In the genomic region with DNA sequence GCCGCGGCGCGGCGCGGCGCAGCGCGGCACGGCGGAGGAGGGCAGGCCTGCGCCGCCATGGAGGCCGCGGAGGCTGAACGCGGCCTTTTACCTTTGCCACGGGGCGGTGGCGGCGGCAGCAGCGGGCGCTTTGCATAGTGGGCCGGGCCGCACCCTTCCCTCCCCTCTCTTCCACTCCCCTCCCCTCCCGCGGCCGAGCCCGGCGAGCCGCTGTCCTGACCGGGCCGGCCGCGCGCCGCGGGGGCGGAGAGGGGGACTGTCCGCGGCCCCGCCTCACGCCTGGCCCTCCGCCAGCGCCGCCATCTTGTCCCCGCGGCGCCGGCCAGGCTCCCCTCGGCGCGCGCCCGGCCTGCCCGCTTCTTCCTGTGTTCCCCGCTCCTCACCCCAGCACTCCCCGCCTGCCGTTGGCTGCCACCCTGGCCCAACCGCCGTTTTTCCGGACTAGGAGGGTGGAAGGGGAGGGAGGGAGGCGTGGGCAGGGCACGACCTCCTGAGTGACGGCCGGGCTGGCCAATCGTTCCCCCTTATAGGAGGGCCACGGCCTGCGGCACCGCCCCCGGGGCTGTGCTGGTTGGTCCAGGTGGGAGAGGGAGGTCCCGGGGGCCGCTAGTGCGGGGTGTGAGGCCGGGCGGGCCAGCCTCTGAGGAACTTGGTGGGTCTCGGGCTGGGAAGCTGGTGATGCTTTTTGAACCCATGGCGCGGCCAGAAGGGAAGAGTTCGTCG, we compare ENCODE assay signal across 8 mouse cellular contexts. TPM values are rescaled to one million over a fixed set of nuclear protein-coding genes. Genes with fewer than 3 reads are reported as not detected.
A peak's percentile ranks its signal among the peaks of the same experiment; 100 is the strongest.
DNase-seq lines count a peak whose midpoint lies in the region; ATAC-seq lines count a peak whose summit lies in the region.

No protein-coding gene starts in this region.

- WGBS in hindbrain, embryonic 11.5 days, result 1% methylated on average over 51 of the region's 81 CpGs

- peak overlapping the region; percentile 74 for H3K4me2 ChIP-seq in hindbrain, embryonic 11.5 days (replicated peaks; ENCODE audit: low read depth, low read length)

- H3K9me3 ChIP-seq in hindbrain, embryonic 11.5 days (ENCODE audit: control insufficient read depth, low read length), result no peaks in the 10 kb centered on the region

- peak; percentile 99 for ATAC-seq in hindbrain, embryonic 11.5 days (ENCODE audit: low FRiP score)

- H3K9ac ChIP-seq in hindbrain, embryonic 11.5 days (ENCODE audit: low read depth, low read length), result peak overlapping the region; percentile 97

- H3K4me3 ChIP-seq in hindbrain, embryonic 11.5 days (ENCODE audit: low read depth, low read length), result peak overlapping the region; percentile 96

- H3K27ac ChIP-seq in hindbrain, embryonic 11.5 days (ENCODE audit: low read depth, low read length), result peak overlapping the region; percentile 99

- DNase-seq in Muller cell, postnatal 12 days (ENCODE audit: inconsistent ontology term), result peak; percentile 100
- DNase-seq in cerebellum, adult 9-11 months, result peak; percentile 99
- peak; percentile 97 to 100 for DNase-seq in frontal cortex, adult 2 months (ENCODE audit: extremely low spot score in 1 of 2, low spot score in 1 of 2)
- DNase-seq in hindbrain, embryonic 11.5 days (ENCODE audit: low spot score), result peak; percentile 100
- DNase-seq in layer of hippocampus, postnatal 10 days (ENCODE audit: low spot score in 2 of 2), result peak; percentile 100
- peak; percentile 100 for DNase-seq in lung, postnatal 10 days
- DNase-seq in ovary, postnatal 36 days (ENCODE audit: low spot score), result peak; percentile 100
- peak; percentile 100 for DNase-seq in thymus, postnatal 25 days

- H3K36me3 ChIP-seq in hindbrain, embryonic 11.5 days (ENCODE audit: control insufficient read depth, insufficient read depth, low read length), result no peaks in the 10 kb centered on the region

- 0 out of 2 replicates have a peak, but pooled peaks cover 3% of the 10 kb centered on the region for H3K4me1 ChIP-seq in hindbrain, embryonic 11.5 days (replicated peaks; ENCODE audit: control insufficient read depth, insufficient read depth, low read length)

- no peaks in the 10 kb centered on the region for H3K27me3 ChIP-seq in hindbrain, embryonic 11.5 days (ENCODE audit: control insufficient read depth, insufficient read depth, low read length)

RNA-seq across cellular contexts. Expression of a gene that starts 0.7 kb away (rescaled TPM):
- polyA plus RNA-seq in frontal cortex, adult 2 months (2012; rRNA removed), result 41.5 and 44.2 TPM in 2 replicates
- 22.8 and 25.8 TPM in 2 replicates for polyA plus RNA-seq in hindbrain, embryonic 11.5 days (2014; fragmentation: Nextera tagmentation; extraction: Ambion mirVana)
- 10 to 100 TPM; 83.7 to 86.6 TPM for total RNA-seq in layer of hippocampus, postnatal 10 days (2021)

Comparison
In these comparisons a context has a peak if more than half of its experiments do, and no peak if none do; other contexts are left out.
1. Peak in every context shown above with its lines: DNase-seq, ATAC-seq, H3K4me3 ChIP-seq and H3K27ac ChIP-seq.